Mouse (Mus musculus) heart, embryonic 15.5 days (tissue): ENCODE measurements around the gene Elobl. TPM values are rescaled to one million over a fixed set of nuclear protein-coding genes. Genes with fewer than 3 reads are reported as not detected.

ENCODE experiments used
- ATAC-seq: fragments of 200-750 bp; cut with Nextera tagmentation; replicated peaks from 2 replicates; pipeline ENCODE4 v1.8.0; 2017; ENCODE audit warnings: low read depth, moderate TSS enrichment; ENCODE audit not compliant: insufficient number of reproducible peaks, insufficient read depth, low FRiP score
- H3K27ac ChIP-seq: fragments of 300-500 bp; sonication (generic); 2 replicates; pipeline ENCODE4 v1.5.1; 2015; ENCODE audit warnings: mild to moderate bottlenecking, inconsistent platforms
- H3K27me3 ChIP-seq: fragments of 300-500 bp; sonication (generic); 2 replicates; pipeline ENCODE4 v1.6.1; 2015; ENCODE audit warnings: inconsistent platforms
- H3K36me3 ChIP-seq: fragments of 300-500 bp; sonication (generic); 2 replicates; pipeline ENCODE4 v1.6.1; 2015; ENCODE audit warnings: mild to moderate bottlenecking, inconsistent platforms
- H3K4me1 ChIP-seq: fragments of 300-500 bp; sonication (generic); replicated peaks from 2 replicates; pipeline ENCODE4 v1.6.1; 2015; ENCODE audit warnings: inconsistent platforms
- H3K4me2 ChIP-seq: fragments of 300-500 bp; sonication (generic); 2 replicates; pipeline ENCODE4 v1.6.1; 2015; ENCODE audit warnings: inconsistent platforms, mild to moderate bottlenecking, moderate library complexity
- H3K4me3 ChIP-seq: fragments of 300-500 bp; sonication (generic); 2 replicates; pipeline ENCODE4 v1.5.1; 2015; ENCODE audit warnings: mild to moderate bottlenecking, inconsistent platforms
- H3K9ac ChIP-seq: fragments of 300-500 bp; sonication (generic); 2 replicates; pipeline ENCODE4 v1.6.1; 2015; ENCODE audit warnings: mild to moderate bottlenecking, inconsistent platforms
- H3K9me3 ChIP-seq: fragments of 300-500 bp; sonication (generic); replicated peaks from 2 replicates; pipeline ENCODE4 v1.6.1; 2016; ENCODE audit warnings: inconsistent platforms
- WGBS: fragments of 180-500 bp; shearing (Covaris S2); methylation state at CpG from one replicate; pipeline ENCODE4 v1.1.7; 2015; ENCODE audit warnings: mixed read lengths; 5-methylcytosine and 5-hydroxymethylcytosine counted together
- polyA plus RNA-seq: library from polyadenylated mRNA; unstranded; fragments of >200 nt; fragmentation: Nextera tagmentation; extraction: Ambion mirVana; gene quantifications from 2 replicates; pipeline ENCODE4 v1.2.1, GENCODE M21; 2015

The Elobl gene
- polyA plus RNA-seq, 1 experiment from 2014 or later, result not detected

DNA sequence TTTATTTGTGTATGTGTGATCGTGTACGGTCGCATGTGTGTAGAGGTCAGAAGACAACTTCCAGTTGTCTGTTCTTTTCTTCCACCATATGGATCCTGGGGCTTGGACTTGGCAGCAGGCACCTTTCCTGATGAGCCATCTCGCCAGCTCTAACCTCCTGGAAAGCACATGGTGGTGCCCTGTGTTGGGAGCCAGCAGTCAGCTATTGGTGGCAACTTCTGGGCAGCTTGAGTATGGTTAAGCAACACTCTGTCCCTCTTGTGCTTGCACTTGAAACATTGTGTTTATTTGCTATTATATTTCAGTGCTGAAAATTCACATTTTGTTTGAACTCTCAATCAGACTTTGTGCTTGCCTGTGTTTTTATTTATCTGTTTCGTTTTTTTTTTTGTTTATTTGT is 22.2 kb upstream of the Elobl start:
- 79% methylated on average over 5 of the region's 5 CpGs for WGBS
- H3K36me3 ChIP-seq, result peaks cover 22% of the 10 kb centered on the region
- no peak for ATAC-seq

DNA sequence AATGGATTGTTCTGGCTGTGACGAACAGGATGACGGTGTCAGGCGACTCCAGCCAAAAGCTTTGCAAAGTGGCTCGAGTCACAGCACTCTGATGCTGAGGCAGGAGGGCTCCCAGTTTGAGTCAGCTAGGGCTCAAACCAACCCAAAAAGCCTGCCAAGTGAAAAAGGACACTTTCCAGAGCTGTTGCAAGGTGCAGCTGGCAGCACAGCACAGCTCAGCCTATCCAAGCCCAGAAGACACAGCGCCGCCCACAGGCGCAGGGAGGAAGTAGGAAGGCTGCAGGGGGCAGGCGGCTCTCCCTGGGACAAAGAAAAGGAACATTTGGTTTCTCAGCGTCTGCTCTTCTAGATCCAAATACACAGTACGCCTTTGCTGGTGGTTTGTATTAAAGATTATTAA is 19.9 kb upstream of the Elobl start:
- Histone ChIP-seq H3K4me1 (no peaks in the 10 kb centered on the region), H3K9ac (no peak overlapping the region), H3K27me3 (no peaks in the 10 kb centered on the region), H3K9me3 (no peaks in the 10 kb centered on the region), H3K4me3 (no peak overlapping the region), H3K27ac (no peak overlapping the region), H3K4me2 (no peak overlapping the region), H3K36me3 (peaks cover 36% of the 10 kb centered on the region)
- WGBS, result 80% methylated on average over 10 of the region's 10 CpGs
- ATAC-seq, result no peak

More for the DNA sequence above, 22.2 kb upstream of the Elobl start:
- Histone ChIP-seq H3K9me3 (no peaks in the 10 kb centered on the region), H3K4me2 (no peak overlapping the region), H3K27ac (no peak overlapping the region), H3K4me1 (no peaks in the 10 kb centered on the region), H3K4me3 (no peak overlapping the region), H3K9ac (no peak overlapping the region), H3K27me3 (no peaks in the 10 kb centered on the region)

GRCm38 (mm10) chr11:88981337-88981736 is 14.6 kb upstream of the Elobl start:
- H3K27me3 ChIP-seq, result no peaks in the 10 kb centered on the region
- peaks cover 28% of the 10 kb centered on the region for H3K36me3 ChIP-seq
- H3K9ac ChIP-seq, result no peak overlapping the region
- H3K27ac ChIP-seq, result no peak overlapping the region
- no peaks in the 10 kb centered on the region for H3K4me1 ChIP-seq
- H3K4me2 ChIP-seq, result no peak overlapping the region
- 77% methylated on average over 8 of the region's 8 CpGs for WGBS
- no peak overlapping the region for H3K4me3 ChIP-seq
- ATAC-seq, result no peak
- H3K9me3 ChIP-seq, result no peaks in the 10 kb centered on the region

GRCm38 (mm10) chr11:88977188-88977587 is 10.5 kb upstream of the Elobl start:
- Histone ChIP-seq H3K27me3 (no peaks in the 10 kb centered on the region), H3K27ac (no peak overlapping the region), H3K36me3 (peaks cover 4% of the 10 kb centered on the region; the same call in 1 of the 2 replicates), H3K4me3 (no peak overlapping the region), H3K4me2 (no peak overlapping the region), H3K4me1 (peaks cover 9% of the 10 kb centered on the region), H3K9me3 (no peaks in the 10 kb centered on the region), H3K9ac (no peak overlapping the region)
- no peak for ATAC-seq
- 96% methylated on average over 5 of the region's 5 CpGs for WGBS

GRCm38 (mm10) chr11:88976320-88976719 is 9.6 kb upstream of the Elobl start:
- no peak for ATAC-seq
- Histone ChIP-seq H3K27me3 (no peaks in the 10 kb centered on the region), H3K9ac (no peak overlapping the region), H3K36me3 (peaks cover under 1% of the 10 kb centered on the region; the same call in 1 of the 2 replicates), H3K27ac (no peak overlapping the region), H3K4me2 (no peak overlapping the region), H3K9me3 (no peaks in the 10 kb centered on the region), H3K4me1 (peaks cover 9% of the 10 kb centered on the region), H3K4me3 (no peak overlapping the region)
- WGBS, result 94% methylated on average over 2 of the region's 2 CpGs

DNA sequence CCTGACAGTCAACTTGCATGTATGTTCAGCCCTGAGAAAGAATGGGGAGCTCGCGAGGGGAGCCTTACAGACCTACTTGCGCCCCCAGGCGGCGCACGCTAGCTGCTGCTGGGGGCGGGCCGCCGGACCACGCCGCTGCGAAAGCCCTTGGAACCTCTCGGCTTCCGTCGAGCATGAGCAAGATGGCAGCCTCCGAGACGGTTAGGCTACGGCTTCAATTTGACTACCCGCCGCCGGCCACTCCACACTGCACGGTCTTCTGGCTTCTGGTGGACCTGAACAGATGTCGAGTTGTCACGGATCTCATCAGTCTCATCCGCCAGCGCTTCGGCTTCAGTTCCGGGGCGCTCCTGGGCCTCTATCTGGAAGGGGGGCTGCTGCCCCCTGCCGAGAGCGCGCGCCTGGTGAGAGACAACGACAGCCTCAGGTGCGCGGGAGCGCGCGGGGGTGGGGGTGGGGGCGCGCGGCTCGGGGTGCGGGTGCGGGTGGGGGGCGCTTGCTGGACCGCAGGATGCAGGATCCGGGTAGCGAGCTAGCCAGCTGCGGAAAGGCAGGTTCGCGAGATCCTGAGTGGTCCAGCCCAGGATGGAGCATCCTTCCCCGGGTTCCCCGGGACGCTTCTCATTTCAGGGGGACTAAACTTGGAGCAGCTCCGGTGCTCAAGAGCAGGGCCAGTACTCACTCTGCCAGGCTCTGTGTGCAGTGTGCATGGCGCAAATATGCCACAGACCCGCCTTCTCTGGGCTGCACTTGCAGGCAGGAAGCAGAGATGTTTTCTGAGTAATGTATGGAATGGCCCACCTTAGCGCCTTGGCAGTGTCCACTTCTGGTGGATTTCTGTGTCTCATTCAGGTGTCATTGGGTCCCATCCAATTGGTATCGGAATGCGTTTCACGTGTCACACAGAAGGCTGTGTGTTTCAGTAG is 7.3 kb upstream of the Elobl start:
- ATAC-seq, result peak; percentile 78
- Histone ChIP-seq H3K9ac (peak overlapping the region; percentile 70), H3K36me3 (no peaks in the 10 kb centered on the region), H3K27me3 (no peaks in the 10 kb centered on the region), H3K27ac (peak overlapping the region; percentile 86), H3K4me2 (peak overlapping the region; percentile 85), H3K4me3 (peak overlapping the region; percentile 77), H3K4me1 (peaks cover 9% of the 10 kb centered on the region), H3K9me3 (no peaks in the 10 kb centered on the region)
- WGBS, result 2% methylated on average over 60 of the region's 62 CpGs

- Histone ChIP-seq H3K4me1 (peaks cover 9% of the 10 kb centered on the region), H3K27me3 (no peaks in the 10 kb centered on the region), H3K9me3 (no peaks in the 10 kb centered on the region), H3K4me2 (no peak within 1 kb of the TSS), H3K4me3 (no peak within 1 kb of the TSS), H3K36me3 (no peaks in the 10 kb centered on the region), H3K9ac (no peak within 1 kb of the TSS), H3K27ac (no peak within 1 kb of the TSS)
- ATAC-seq, result no peak
- WGBS, result 30% methylated on average over 2 of the region's 2 CpGs
Measured at GRCm38 (mm10) chr11:88970202-88970732, 3.5 kb upstream of the Elobl start, which contains the start of gene Coil. Gene Coil (plus strand): TSS chr11:88970252.

DNA sequence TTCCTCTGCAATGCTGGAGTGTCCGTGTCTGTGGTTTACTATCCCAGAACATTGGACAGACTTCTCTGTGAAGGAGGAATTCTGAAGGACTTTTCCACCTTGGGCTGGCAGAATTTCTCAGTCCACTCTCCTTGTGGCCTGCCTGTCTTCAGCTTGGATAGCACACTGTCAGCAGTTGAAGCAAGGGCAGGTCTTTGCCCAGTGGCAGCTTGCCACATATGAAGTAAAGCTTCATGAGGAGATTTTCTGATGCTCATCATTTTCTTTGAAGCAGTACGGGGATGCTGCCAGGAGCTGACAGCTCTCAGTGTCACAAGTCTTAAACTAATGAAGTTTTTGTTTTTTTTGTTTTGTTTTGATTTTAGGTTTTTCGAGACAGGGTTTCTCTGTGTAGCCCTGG is 7.9 kb downstream of the Elobl start:
- Histone ChIP-seq H3K4me3 (no peak overlapping the region), H3K9ac (no peak overlapping the region), H3K27ac (no peak overlapping the region), H3K4me1 (peaks cover 4% of the 10 kb centered on the region; the same call in 1 of the 2 replicates), H3K27me3 (no peaks in the 10 kb centered on the region), H3K9me3 (no peaks in the 10 kb centered on the region), H3K36me3 (no peaks in the 10 kb centered on the region), H3K4me2 (no peak overlapping the region)
- no peak for ATAC-seq
- WGBS, result 79% methylated on average over 3 of the region's 3 CpGs

DNA sequence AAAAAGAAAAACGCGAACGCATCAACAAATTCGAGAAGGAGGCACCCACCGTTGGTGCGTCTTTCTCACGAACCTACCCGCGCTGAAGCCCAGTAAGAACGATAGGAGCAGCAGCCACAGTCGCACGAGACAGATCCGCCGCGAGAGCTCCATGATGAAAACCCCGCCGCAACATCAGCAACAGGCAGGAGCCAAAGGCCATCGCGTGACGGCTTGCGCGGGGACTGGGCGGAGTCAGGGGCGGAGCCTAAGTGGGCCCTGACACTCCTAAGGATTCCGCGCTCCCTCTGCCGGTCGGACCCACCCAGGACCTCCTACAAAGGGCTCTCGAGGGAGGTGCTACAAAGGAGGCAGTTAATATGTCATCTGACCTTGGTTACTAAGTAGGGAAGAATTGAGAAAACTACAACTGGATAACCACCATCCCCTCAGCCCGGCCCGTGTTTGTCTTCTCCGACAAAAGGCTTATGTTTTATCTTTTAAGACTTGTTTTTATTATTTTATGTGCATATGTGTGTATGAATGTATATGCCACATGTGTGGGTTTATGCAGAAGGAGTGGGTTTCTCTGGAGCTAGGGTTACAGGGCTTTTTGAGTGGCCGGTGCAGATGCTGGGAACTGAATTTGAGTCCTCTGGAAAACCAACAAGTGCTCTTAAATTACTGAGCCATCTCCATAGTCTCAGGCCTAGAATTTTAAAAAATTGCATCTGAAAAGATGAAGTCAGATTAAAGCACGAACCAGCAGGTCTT is 11.3 kb downstream of the Elobl start, which contains the start of gene Scpep1:
Scpep1 (minus strand) TSS at position 249 of the 753 bp plus-strand sequence.
- no peaks in the 10 kb centered on the region for H3K9me3 ChIP-seq
- 5% methylated on average over 34 of the region's 34 CpGs for WGBS
- ATAC-seq, result peak; percentile 97
- peak within 1 kb of the TSS; percentile 67 for H3K4me2 ChIP-seq
- H3K4me1 ChIP-seq, result peaks cover 4% of the 10 kb centered on the region; the same call in 1 of the 2 replicates
- H3K27me3 ChIP-seq, result no peaks in the 10 kb centered on the region
- no peaks in the 10 kb centered on the region for H3K36me3 ChIP-seq
- peak within 1 kb of the TSS; percentile 54 for H3K27ac ChIP-seq
- peak within 1 kb of the TSS; percentile 63 for H3K4me3 ChIP-seq
- peak within 1 kb of the TSS; percentile 58 for H3K9ac ChIP-seq

GRCm38 (mm10) chr11:88954803-88955202 is 11.9 kb downstream of the Elobl start:
- Histone ChIP-seq H3K4me3 (peak overlapping the region; percentile 63), H3K27me3 (no peaks in the 10 kb centered on the region), H3K9ac (peak overlapping the region; percentile 58), H3K4me2 (peak overlapping the region; percentile 67), H3K9me3 (no peaks in the 10 kb centered on the region), H3K4me1 (peaks cover 4% of the 10 kb centered on the region; the same call in 1 of the 2 replicates), H3K36me3 (no peaks in the 10 kb centered on the region), H3K27ac (peak overlapping the region; percentile 54)
- 0 out of 2 replicates have a peak, but pooled peaks have one; percentile 45 for ATAC-seq
- WGBS, result under 1% methylated on average over 4 of the region's 4 CpGs

DNA sequence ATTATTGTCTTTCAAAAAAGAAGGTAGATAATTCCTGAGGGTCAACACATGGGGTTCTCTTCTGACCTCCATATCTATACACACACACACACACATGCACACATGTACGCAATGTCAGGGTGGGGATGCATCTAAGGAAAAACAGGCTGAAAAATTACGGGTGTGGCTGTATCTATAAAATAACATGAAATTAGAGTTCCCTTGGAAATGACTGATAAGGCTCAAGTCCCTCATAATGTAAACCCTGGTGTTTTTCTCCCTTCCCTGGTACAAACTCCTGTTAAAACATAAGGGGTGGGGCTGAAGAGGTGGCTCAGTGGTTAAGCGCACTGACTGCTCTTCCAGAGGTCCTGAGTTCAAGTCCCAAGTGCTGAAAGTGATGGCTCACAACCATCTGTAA is 13.1 kb downstream of the Elobl start:
- Histone ChIP-seq H3K36me3 (no peaks in the 10 kb centered on the region), H3K27me3 (no peaks in the 10 kb centered on the region), H3K9ac (no peak overlapping the region), H3K4me3 (no peak overlapping the region), H3K4me1 (peaks cover 4% of the 10 kb centered on the region; the same call in 1 of the 2 replicates), H3K27ac (no peak overlapping the region), H3K9me3 (no peaks in the 10 kb centered on the region), H3K4me2 (no peak overlapping the region)
- ATAC-seq, result no peak
- WGBS, result 88% methylated on average over 3 of the region's 3 CpGs
